Mouse (Mus musculus): Measurements from ENCODE around the gene Vmn1r27.

The Vmn1r27 gene

DNA sequence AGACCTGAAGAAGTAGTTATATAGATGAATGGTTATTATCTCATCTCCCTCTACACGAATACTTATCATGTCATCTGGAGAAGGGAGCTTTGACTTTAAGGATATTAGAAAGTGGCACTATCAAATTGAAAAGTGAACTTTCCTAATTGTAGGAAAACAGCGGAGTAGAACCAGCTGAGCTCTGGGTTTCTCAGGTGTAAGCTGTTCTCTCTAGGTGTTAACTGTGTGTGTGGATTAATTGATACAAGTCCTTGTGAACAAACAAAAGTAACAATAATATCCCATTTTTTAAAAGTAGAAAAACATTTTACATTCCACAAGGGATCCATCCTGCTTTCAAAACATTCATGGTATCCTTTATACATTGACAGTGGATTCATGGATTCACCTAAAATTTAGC lies at the start of gene Vmn1r27:
Gene Vmn1r27 (minus strand): TSS at position 101 of the 400 bp plus-strand sequence.
- DNase-seq (ENCODE audit: low spot score in 2 of 2) = no peak

- no peak for DNase-seq (ENCODE audit: low spot score in 2 of 2)
These were observed 43.1 kb upstream of the Vmn1r27 start, which contains the start of gene Vmn1r28 for GRCm38 (mm10) chr6:58261737-58262136. TSS of gene Vmn1r28 (plus strand) at chr6:58262037.

- no peak for DNase-seq (ENCODE audit: low spot score in 2 of 2)
These were observed 2.5 kb downstream of the Vmn1r27 start for GRCm38 (mm10) chr6:58216119-58216518.
